Mouse (Mus musculus) skeletal muscle tissue, adult 2 months (tissue): Measurements from ENCODE around the gene Tpcn2.

Source experiments
- DNase-seq: peaks from one replicate; pipeline ENCODE4 v3.0.0-alpha.2; 2012; ENCODE audit warnings: low read depth, low spot score

Gene Tpcn2

DNA sequence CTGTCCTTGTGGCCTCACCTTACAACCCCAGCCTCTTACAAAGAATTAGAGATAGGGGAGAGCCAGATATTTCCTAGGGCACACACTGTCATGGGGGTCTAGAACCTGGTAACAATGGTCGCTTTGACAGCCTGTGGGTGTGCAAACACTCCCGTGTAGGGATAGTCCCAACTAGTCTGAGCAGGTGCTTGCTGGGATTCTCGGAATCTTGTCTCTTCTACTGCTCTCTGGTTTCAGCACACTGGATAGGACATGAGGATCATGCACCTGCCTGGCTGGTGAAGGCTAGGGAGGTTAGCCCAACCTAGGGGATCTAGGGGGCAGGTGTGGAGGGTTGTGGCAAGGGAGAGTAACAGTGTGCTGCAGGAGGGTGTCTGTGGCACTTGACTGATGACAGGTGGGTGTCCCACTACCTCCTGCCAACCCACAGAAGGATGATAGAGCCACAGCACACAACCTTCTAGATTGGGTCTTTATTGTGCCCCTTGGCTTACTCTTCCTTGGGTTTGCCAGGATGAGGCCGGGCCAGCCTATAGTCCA, 78.4 kb downstream of the Tpcn2 start:
- no peak for DNase-seq

DNA sequence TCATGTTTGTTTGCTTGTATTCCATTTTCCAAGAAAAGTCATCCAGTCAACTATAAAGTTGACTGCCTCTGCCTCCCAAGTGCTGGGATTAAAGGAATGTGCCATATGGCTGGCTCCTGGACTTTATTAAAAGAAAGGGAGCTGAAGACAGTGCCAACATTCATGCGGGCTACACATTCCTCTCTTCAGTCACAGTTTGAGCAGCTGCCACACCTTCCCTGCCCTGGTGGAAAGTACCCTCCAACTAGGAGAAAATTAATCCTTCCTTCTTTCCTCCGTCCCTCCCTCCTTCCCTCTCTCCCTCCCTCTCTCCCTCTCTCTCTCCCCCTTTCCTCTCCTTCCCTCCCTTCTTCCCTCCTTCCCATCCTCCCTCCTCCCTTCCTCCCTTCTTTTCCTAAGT, 84.1 kb downstream of the Tpcn2 start:
- DNase-seq: no peak

DNA sequence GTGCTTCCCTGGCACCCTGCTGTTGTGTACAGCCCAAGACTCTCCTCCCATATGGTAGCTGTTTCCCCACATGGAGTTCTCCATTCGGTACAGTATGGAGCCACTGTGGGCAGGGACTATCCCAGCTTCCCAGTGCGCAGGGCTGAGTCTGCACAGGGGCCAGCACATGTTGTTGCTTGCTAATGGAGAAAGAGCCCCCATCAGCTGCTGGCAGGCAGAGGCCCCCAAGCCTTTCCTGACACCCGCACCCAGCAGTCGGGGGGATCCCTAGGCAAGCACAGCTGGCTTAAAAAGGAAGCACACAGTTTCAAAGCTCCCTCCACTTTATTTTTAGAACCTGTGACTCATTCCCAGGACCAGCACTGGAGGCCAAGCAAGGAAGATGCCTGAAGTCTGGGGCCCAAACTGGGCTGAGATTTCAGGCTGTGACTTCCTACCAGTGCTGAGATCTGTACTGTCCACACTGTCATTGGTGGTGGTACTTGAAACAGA, 85.5 kb downstream of the Tpcn2 start:
- DNase-seq: peak; percentile 64

DNA sequence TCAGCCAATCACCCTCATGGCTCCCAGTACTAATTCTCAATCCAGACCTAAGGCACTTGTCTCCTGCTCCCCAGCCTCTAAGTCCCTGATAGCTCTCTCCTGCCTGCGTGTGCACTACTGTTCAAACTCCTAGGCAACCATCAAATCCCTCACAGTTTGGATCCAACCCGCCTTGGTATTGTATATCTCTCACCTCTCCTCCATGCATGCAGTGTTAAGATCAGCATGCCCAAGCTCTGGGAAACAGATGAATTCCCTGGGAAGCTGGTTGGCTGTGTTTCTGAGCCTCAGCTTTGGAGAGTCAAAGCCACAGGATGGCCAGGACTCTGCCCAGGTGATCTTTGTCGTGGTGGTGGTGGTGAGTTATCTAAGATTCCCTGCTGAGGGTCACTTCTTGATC, 86.1 kb downstream of the Tpcn2 start:
- DNase-seq: no peak

DNA sequence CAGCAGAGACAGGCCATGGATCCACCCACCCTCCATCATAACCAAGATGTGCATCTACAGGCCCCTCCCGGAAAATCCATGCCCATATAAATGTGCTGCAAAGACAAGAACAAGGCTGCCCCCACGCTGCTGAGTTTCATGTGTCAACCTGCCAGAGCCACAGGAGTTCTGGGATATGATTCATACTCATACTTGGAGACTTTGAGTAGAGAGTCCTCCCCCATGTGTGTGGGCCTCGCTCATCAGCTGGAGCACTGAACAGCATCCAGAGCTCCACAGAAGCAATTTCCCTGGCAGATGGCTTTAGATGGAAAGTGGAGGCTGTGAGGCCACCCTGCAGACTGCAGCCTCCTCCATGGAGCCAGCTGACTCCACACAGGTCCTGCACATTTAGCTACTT, 86.8 kb downstream of the Tpcn2 start:
- DNase-seq: peak; percentile 38

DNA sequence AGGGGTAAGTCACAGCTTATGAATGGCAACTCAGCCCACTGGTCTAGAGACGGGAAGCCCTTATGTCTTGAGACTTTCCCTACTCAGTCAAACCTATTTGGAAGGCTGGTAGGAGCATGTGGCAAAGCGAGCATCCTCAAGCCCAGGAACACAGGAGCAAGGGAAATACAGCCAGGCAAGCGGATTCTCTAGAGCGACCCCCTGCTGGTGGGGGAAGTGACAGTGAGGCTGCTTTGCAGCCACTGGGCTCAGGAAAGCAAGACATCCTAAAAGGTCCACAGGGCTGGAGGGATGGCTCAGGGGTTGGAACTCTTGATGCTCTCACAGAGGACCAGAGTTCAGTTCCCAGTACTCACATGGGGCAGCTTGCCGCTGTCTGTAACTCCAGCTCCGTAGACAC, 87.5 kb downstream of the Tpcn2 start:
- DNase-seq: no peak

DNA sequence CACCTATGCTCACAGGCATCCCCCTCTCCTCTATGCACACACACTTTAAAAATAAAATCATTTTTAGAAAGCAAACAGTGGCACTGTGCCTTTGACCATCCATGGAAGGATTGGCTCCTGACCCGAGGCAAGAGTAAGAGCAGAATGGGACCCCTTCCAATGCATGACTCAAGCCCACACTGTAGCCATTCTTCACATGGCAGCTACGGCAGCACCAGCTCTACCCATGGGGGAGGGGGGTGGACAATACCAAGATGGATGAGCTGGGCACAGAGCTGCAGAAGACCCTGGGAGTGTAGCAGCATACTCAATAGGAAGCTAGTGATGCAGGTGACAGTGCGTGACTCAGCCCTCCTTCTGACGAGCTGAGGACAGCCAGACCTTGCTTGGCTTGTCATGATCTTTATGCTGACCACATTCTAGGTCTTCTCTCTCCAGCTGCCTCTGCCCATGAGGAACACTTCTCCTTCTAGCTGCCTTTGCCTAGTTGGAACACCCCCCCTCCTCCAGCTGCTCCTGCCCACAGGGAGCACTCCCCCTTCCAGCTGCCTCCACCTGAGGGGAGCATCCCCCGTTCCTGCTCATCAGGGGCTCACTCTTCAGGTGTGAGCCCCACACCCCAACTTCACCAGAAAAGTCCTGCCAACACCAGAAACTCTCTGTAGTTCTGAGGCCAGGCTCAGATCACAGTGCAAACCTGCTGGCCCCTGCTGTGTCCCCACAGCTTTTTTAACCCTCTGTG, 88.5 kb downstream of the Tpcn2 start:
- no peak for DNase-seq

DNA sequence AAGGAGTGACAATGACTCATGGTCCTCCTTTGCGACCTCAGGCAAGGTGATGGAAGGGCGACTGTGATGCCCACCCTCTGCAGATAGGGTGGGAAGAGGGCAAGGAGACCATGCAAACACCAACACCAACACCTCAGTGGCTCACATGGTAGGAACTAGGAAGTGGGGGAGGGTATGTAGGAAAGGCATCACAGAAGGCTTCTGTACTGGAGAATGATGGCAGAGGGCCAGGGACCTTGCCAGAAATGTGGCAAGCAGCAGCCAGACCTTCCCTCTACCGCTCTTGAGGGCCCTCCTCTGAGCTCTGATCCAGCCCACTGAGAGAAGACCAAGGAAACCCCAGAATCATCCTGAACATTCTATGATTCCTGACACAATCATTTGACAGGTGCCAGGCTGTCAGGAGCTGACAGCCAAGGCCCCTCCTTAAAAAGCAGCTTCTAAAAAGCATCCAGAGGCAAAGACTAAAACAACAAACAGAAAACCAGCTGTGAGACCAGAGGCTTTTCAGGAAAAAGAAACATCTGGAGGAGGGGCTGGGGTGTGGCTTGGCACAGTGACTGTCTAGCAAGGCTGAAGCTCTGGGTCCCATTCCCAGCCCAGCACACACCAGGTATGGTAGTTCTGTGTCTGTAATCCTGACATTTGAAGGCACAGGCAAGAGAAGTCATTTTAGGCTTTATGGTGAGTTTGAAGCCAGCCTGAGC, 89.2 kb downstream of the Tpcn2 start:
- DNase-seq: peak; percentile 34

DNA sequence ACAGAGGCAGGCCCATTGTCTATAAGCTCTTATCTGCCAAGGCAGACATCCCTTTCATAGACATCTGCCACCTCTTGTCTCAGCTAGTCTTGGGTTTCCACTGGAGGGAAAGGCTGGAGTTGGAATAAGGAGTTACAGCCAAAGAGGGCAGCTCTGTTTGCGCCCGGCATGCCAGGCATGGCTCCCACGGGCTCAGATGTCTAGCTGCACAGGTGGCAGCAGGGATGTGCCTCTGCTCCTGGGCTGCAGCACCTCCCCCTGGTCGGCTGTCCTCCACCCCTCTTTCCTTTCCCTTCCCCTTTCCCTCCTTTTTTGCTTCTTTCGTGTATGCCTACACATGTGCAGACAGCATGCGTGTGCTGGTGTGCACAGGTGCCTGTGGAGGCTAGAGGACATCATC, 91.0 kb downstream of the Tpcn2 start:
- DNase-seq: peak; percentile 34

DNA sequence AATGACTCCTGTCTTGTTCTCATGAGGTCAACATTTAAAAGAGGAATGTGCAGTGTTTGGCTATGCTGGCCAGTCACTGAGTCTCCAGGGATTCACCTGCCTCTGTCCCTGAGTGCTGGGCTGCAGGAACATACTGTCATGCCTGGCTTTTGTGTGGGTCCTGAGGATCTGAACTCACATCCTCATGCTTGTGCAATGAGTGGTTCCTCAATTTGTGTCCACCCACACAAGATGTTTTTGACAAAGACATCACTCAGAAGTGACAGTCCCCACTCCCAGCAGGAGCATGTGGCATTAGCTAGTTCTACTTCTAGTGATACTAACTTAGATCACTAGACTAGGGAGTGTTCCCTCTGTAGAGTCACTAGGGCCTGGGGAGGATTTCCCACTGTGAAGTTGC, 93.3 kb downstream of the Tpcn2 start:
- no peak for DNase-seq

DNA sequence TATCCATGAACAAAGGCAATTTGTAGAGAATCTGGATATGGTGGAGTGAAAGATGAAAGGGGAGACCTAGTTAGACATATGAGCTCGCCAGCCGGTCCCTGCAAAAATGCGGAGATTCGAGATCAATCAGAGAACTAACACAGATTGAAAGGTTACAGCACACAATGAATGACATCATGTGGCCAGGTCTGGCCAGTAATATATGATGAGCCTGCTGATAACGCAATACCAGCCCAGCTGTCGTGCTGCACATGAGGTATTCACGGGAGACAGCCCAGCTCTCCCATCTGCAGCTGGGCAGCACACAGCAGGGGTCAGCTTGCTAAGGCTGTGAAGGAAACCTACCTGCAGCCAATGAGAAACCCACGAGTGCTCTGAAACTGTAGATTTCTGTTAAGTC, 94.5 kb downstream of the Tpcn2 start:
- DNase-seq: no peak

DNA sequence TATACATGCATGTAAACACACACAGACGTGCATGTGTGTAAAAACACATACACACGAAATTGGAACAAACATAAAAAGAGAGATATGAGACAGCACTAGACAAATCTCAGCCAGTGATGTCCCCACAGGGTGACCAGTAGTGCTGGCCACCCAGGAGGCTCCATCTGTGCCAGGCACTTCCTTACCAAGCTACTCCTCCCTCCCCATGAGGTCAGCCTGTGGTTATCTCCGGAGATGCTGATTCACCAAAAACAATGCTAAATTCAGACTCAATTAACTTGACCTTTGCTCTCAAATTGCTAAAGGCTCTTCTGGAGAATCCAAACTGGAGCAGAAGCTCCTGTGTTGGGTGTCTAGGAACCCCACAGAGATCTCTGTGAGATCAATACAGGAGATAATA, 96.0 kb downstream of the Tpcn2 start:
- DNase-seq: peak; percentile 26

DNA sequence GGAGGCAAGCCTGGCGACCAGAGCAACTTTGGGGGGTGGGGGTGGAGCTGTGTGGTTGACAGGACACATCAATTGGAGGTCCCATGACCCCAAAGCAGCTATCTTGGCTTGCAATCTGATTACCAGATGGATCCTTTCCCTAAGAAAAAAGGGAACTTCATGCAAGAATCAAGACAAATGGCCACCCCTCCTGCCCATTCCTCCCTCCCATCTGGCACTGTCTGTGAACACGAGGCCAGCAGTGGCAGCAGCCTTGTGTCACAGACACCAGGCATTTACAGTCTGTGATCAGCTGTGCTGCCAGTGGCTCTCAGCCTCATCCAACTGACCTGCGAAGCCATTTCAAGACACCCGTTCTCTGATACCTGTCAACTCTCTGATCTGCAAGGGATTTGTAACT, 101.4 kb downstream of the Tpcn2 start:
- DNase-seq: no peak

DNA sequence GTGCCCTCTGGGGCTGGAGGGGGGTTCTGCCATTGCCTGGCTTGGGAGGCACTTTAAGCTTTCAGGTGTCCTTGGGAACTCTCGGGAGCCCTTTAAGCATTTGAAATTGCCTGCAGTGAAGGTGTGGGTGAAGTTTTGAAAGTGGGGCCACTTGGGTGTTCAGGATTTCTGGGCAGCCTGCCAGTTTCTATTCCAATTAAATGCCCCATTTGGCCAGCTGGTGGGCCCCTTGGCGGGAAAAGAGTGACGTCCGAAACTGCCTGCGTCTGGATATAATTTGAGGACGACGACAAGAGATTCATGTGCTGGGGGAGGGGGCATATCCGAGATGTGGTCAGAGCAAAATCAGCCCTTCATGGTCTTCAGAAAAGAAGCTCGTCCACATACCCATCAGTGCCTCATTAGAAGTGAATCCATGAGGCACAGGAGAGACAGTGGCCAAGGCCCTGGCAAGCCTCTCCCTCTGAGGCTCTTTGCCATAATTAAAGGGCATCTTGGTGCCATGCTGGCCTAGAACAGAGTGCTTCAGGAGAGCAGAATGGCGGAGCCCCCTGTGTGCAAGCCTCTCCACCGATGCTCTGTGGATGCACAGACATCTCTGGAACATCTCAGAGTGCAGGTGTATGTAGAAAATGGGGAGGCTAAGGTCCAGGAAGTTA, 102.3 kb downstream of the Tpcn2 start:
- no peak for DNase-seq

DNA sequence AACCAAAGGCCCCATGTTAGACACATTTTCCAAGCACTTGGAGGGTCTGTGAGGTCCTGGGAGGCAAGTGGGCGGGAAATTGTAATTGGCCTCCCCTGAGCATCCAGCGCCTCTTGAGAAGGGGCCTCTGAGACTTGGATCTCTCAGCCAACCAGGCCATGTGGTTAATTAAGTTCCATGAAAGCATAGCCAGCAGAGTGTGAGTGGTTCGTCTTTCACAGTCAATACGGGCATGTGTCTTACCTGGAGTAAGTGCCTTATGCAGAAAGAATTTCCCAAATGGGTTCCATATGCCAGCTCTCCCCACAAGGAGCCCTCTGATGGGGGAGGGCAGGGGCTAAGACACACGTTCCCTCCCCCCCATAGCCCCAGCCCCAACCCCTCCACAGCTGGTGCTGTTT, 104.1 kb downstream of the Tpcn2 start:
- DNase-seq: no peak

DNA sequence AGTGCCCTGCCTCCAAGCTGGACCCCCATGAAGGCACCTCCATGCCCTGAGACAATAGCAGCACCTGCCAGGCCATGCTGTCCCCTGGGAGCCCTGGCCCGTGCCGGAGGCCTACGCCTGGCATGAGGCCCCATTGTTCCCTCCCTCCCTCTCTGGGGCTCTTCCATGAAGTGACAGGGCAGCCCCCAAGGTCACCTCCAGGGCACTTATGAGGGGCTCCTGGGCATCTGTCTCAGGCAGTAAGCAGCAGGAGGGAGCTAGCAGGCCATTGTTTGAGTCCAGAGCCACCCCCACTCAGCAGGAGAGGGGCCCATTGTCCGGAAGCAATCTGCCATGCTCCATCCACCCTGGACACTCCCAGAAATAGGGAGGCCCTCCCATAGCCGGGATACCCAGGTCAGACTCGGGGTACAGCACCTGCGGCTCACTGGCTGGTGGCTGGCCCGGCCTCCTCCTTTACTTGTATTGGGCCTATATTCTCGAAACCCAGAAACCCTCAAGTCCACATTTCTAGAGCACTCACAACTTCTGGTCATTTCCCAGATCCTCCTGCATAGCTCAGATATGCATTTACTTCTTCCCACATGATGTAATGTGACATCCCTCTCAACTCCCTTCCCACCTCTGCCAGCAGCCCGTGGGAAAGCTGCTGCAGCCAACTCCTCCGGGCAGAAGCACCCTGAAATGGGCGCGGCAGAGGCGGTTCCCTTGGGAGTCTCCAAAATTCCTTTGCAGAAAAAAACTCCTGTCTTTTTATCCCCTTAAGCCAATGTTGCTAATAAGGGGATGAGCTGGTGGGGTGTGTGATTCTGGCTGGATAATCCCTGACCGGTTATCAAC, 106.8 kb downstream of the Tpcn2 start:
- no peak for DNase-seq

DNA sequence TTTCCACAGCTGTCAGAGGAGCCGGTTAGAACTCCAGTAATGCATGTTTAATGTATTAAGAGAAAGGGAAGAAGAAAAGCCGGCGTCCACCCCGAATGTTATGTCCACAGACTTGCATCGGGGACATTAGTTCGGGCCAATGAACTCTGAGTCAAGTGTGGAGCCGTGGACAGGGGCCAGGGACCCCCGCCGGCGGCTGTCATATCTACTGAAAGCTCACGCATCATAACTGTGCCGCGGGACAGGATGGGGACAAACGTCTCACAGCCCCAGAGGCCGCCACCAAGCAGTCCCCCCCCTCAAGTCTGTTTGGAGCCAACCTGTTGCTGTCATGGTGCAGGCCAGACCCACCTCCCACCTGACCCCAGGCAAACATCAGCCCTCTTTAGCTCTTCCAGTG, 110.2 kb downstream of the Tpcn2 start:
- DNase-seq: no peak

DNA sequence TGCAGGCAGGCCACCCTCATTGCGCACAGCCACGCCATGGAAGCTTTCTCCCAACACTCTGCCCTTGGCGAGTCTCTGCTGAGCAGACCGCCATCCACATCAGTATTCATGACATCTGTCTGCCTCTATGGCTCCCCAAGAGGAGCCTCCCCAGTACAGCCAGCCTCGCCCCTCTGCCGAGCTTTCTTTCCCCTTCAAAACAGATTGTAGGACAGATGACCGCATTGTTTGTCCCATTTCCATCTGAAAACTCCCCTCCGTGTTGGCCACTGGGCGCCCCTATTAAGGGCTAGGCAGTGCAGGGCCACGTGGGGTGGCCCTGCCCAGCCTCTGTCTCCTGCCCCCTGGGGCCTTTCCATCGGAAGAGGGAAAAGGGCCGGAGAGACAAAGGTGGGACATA, 110.7 kb downstream of the Tpcn2 start:
- DNase-seq: no peak

DNA sequence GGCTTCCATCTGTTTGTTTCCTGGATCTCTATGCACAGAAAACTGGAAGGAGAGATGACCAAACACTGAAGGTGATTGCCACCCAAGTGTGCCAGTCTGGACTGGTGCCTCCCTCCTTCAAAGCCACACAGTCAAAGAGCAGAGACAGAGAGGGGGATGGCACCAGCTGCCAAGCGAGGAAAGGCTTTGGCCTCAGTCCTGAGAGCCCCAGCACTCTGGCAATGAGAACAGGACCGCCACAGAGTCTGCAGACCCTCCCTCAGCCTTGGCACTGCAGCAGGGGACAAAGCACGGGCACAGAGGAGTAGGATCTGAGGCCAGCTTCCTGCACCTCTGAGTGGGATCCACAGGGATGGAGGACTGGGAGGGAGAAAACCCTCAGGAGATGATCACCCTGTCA, 114.1 kb downstream of the Tpcn2 start:
- DNase-seq: no peak

DNA sequence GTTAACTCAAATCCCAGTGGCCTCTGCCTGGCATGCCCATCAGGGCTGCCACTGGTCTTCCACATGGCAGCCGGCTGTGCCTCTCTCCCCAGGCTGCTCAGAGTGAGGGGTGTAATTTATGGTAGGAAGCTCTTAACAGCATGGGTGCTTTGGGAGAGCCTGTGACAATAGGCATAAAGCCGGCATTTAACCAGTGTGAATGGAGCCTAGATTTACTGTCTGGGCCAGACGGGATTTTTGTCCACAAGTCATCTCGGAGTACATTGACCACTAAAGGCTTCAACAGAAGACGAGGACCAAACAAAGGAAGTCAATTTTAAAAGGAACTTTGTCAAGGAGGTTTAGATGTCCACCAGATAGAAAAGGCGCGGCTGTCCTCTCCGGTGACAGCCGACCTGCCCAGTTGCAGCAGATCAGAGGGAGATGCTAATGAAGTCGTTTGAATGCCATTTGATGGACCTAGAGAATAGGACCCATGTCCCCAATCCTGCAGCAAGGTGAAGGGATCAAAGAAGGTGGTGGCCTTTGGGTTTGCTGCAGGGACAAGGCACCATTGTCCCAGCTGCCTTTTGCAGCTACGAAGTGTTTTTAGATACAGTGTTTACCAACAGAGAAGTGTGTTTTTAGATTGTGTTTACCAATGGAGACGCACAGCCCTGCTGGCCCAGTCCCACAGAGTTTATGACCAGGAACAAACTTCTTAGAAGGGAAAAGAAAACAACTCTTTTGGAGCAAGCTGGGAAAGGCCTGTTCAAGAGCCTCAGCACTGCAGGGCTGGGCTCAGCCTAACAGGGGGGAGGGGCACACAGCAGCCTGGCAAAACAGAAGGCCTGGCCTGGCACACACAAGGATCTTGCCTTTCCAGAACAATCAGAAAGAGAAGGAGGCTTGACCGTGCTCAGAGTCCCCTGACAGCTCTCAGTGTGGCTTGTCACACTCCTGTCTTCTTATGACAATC, 124.2 kb downstream of the Tpcn2 start:
- DNase-seq: no peak
